Mouse (Mus musculus) heart, postnatal 10 days (tissue): ENCODE results near the gene Shisa6. TPM values are rescaled to one million over a fixed set of nuclear protein-coding genes. Genes with fewer than 3 reads are reported as not detected.

Experiments
- DNase-seq, 2 experiments: peaks; one replicate each; pipeline ENCODE4 v3.0.0; 2021
- intact Hi-C: fragments of 180-260 bp; cut with DNase I; formaldehyde crosslinking; loops from one replicate; pipeline ENCODE4 v1.15.1; 2025
- total RNA-seq, 2 experiments: library from RNA; stranded (reverse); gene quantifications; 2 replicates each; pipeline ENCODE4 v1.2.3; 2021

Shisa6 gene
- total RNA-seq: under 1 TPM; 0.15 to 0.38 TPM

DNA sequence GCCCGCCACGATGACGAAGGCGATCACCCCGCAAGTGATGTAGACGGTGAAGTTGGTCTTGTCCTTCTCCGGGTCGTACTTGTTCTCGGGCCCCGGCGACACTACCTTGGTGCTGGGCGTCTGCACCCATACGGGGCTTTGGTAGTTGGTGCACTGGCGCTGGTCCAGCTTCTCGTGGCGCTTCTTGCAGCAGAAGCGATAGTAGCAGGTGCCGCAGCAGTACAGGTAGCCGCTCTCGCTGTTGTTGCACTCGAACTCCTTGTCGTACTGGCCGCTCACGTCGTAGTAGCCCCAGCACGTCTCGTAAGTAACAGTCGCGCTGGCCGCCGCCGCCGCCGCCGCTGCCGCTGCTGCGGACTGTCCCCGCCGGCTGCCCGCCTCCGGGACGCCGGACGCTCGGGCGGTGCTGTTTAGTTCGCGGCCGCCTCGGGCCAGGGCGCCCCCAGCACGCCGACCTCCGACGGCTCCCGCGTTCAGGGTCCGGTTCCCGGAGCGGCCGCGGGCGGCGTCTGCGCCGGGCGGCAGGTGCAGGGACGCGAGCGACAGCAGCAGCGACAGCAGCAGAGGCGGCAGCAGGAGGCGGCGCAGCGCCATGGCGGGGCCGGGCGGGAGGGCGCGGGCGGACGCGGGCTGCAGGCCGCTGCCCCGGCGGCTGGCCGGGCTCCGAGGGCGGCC, at the start of gene Shisa6:
Gene Shisa6 (minus strand): TSS at position 594 of the 675 bp plus-strand sequence.
- intact Hi-C loops: no loop called here
- DNase-seq: peak; percentile 13 to 18

DNA sequence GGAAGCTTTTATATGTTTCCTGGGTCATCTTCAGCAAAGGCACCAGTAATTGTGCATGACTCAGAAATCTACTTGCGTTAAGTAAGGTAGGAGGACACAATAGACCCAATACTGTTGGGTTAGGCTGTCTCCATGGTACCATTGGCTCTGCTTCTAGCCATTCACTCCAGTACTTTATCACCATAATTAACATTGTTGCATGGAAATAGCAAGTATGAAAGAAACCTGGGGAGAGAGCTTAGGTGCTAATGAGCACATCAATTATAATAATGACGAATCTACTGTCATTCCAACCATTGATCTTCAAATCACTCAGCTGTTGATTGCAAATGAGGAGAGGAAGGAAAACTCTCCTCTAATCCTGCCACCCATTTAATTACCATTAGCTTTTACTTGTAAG, 48.1 kb upstream of the Shisa6 start:
- intact Hi-C loops: no loop called here

DNA sequence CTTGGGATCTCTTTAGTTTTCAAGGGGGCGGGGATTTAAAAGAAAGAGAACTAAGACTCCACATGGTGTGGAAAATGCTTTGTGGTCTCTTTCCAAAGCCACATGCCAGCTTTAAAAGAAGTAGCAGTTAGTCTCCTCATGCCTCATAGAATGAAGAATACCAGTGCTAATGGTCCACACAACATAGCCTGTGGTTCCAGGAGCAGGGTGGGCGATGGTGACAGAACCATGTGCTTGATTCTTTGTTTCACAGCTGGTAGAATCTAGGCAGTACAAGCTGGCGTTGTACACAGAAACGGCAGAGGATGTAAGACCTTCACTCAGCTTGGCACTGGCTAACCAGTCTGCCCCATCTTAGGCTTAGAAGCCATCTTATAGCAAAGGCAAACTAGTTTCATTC, 43.3 kb upstream of the Shisa6 start:
- intact Hi-C loops: no loop called here
- no peak for DNase-seq

More for the DNA sequence above, 48.1 kb upstream of the Shisa6 start:
- no peak for DNase-seq

DNA sequence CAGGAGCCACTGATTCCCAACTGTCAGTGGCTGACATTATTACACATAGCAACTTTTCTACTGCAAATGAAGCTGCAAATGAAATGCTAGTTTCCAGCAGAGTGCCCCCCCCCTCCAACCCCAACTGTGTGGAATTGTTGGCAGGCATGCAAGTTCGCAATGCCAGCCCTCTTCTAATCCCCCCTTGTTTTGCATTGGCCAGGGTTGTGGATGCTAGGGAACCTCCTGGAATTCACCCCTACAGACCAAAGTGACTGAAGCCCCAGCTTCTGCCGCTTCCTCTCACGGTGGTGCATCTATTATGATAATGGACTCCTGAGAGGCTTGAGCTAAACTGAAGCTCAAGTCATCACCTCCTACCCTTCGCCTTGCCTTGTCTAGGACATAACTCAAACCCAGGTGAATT, 42.6 kb upstream of the Shisa6 start:
- DNase-seq: no peak
- intact Hi-C loops: no loop called here

DNA sequence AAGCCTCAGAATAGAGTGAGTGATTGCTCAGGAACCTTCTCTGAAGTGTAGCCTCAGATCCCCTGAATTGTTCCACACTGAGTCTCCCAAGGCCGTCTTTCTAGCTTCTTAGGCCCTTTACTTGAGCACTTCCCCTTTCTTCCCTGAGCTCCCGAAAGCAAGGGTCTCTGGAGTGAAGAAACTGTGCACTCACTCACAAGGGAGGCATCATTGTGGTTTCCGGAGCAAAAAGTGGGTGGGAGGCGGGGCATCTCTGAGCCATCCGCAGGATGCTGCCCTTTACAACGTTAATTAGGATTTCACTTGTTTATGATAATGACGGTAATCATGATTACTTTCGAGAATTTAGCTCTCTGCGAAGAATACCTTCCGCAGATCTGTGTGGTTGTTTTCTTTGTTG, 41.6 kb upstream of the Shisa6 start:
- DNase-seq: no peak
- intact Hi-C loops: no loop called here

DNA sequence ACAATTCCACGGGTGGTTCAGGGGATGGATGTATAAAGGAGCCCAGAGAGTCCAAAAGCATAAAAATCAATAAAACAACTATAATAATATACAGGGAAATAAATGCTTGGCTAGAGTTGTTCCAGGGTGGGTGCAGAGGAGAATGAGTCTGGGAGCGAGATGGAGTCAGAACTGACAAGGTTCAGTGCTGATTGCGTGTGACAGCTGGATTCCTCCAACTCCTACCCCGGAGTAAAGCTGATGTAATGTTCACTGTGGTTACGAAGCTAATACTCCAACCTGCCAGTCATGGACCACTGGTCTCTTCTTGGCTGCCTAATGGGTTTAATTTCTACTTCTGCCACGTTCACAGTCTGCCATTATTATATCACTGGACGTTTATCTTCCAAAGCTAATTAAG, 36.5 kb upstream of the Shisa6 start:
- intact Hi-C loops: no loop called here

DNA sequence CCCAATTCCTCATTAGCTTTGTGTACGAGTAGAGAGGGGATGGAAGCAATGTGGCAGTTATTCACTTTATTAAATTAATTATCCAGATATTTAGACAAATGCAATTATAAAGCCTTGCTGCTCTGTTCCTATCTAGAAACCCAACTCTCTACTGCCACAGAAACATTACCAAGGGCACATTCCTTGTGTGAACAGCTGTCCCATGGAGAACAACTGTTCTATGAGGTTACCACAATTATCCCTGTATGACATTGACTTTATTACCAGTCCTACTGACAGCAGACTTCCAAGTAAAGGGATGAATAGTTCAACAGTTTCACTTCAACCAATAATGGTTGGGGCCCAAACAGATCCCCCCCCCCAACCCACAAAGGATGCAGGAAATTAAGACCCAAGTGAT, 12.1 kb upstream of the Shisa6 start:
- no peak for DNase-seq
- intact Hi-C loops: no loop called here

More for the DNA sequence above, 36.5 kb upstream of the Shisa6 start:
- no peak for DNase-seq

DNA sequence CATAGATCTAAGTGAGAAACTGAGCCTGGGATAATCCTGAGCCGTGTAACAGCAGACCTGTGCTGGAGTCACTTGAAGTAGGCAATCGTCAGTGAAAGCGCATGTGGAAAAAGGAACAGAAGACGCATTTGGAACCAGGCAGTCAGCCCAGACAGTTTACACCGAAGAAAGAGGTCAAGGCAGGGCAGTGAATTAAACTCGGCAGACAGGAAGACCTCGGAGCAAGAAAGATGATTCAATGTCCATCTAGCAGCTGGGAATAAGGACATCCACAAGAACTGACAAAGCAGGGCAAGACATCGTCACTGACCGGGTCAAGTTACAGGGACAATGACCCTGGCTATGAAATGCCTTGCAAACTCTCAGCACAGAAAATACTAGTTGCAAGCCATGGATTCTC, 10.1 kb upstream of the Shisa6 start:
- DNase-seq: no peak
- intact Hi-C loops: no loop called here

DNA sequence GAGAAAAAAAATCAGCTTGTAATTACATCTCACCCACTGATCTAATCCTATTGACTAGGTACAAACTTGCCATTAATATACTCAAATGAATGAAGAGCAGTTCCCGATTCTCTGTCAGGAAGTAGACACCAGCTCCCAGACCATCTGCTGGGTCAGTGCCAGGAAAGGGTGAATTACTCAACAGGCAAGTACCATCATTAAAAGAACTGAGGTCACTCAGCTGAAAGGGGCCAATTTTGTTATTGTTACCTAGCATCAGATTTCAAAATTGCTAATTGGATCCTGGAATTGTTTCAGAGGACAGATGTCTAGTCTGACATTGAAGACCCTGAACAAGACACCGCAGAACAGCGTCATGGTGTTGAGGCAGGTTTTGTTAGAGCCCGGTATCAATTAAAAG, 9.4 kb upstream of the Shisa6 start:
- DNase-seq: no peak
- intact Hi-C loops: no loop called here

DNA sequence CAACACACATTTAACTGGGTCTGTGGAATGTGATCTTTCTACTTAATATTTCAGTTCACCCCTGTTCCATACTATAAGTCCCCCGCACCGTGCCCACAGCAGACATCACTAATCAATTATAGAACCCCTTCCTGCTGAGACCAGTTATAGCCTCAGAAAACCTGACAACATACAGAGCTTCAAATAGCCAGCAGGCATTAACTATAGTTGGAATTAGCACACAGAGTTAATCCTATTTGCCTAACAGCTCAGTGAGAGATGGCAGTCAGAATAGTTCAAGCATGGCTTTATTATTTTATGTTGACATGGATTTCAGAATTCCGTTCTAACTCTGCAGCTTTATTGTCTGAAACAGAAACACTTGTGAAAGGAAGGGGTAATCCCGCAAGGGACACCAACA, 8.5 kb upstream of the Shisa6 start:
- no peak for DNase-seq
- intact Hi-C loops: no loop called here

DNA sequence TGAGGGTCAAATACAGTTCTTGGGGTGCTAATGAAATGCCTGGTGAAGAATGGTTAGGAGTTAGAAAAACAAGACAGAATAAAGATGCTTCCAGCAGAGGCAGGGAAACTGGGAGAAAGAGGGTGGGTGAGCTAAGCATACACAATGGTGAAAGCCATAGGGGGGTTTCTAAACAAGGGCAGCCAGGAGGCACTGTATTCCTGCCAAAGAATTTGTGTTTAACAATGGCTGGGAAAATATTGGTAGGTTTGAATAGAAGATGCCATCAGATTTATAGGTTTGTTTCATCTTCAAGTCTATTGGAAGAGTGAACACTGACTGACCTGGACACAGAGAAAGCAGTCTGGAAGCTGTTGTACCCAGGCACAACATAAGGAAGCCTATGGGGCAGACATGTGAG, 2.4 kb upstream of the Shisa6 start:
- no peak for DNase-seq
- intact Hi-C loops: no loop called here

DNA sequence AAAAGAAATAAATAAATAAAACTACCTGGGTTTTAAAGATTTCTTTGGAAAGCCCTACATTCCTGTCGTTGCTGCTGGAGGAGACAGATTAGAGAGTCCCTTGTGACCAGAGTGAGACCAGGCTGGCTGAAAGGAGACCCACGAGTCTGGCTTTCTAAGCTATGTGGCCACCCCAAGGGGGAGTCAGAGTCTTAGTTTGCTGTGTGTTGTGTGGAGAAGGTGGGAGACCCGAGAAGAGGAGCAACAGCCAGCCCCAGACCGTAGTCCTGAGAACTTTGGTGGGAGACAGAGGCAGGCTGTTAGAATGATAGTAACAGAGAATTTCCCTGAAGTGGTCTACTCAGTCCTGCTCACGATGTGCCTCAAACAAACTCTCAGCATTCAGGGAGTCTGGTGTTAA, 1.6 kb upstream of the Shisa6 start:
- intact Hi-C loops: no loop called here
- DNase-seq: no peak

DNA sequence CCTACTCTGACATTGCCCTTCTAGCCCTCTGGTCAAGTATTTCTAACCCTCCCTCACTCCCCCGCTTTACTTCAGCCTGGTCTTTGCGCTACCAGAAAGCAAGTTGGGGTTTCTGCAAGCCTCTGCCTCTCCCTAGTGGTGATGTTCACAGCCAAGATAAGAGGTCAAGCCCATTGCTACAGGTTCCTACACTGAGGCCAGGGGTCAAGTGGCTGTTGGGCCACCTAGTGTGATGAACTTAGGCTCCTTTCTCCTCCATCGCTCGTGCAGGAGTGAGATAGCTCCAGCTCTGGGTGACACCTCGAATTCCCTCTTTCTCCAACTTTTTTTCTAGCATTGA, 1.2 kb upstream of the Shisa6 start:
- intact Hi-C loops: no loop called here
- no peak for DNase-seq

DNA sequence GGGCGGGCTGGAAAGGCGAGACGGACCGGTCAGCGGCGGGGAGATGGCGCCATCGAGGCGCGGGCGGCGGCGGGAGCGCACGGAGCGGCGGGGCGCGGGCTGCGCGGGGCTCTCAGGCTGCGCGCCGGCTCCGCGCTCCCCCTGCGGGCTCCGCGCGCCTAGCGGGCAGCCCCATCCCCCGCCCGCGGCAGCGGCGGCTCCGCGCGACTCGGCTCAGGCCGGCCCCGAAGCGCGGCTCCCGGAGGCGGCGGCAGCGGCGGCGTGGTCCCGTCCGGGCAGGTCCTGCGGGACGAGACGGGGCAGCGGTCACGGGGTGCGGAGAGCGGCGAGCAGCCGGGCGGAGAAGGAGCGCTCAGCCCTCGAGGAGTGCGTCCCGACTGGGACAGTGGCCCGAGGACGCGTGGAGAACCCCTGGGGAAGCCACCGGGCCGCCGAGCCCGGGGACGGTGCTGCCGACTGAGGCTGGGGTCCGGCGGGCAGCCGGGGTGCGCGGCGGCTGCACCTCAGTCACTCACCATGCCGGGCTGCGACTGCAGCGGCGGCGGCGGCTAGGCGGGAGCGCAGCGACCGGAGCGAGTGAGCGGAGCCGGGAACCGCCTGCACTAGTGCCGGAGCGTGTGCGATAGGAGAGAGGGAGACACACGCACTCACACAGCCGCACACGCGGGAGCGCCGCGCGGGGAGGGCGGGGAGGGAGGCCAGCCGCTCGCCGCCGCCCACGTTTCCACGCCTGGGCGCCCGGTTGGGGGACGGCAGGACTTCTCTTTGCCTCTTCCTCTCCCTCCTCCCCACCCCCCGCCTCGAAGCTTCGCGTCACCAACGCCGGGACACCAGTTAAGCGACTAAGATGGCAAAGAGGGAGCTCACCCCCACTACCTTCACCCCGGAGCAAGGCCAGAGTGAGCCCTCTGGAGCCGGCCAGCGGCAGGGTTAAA, 549 bp upstream of the Shisa6 start:
- DNase-seq: peak; percentile 4 to 15
- intact Hi-C loops: no loop called here

DNA sequence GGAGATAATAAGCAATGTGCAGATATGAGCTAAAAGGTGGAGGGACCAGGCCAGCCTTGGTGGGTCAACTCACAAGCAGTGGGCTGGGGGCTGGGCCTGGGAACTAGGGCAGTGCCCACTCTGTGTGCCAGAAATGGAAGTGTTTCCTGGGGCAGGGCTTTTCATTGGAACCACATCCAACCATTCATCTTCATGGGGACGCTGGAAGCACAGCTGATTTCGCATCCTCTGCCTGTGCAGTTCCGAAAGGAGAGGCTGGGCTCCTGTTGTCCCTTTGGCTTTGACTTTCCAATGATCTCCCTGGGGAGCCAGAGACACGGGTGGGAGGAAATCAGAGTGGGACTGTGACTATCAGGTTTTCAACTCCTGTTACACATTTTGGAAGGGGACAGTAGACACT, 1.5 kb downstream of the Shisa6 start:
- intact Hi-C loops: no loop called here
- no peak for DNase-seq

DNA sequence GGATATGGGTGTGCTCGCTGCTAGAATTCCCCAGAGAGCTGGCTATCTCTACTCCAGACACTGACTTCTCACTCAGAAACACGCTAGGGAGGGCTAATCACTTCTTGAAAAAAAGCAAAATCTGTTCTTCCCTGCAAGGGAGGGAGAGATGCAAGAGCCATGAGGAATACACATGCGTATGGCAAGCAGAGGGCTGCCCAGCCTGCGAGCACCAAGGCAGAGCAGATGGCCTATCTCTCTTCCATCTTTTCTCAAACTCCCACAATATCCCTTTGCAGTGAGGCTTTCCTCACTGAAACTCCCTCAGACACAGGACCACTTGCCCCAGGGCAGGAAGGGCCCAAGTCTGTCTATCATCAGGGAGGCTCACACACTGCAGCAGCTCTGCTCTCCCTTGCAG, 3.4 kb downstream of the Shisa6 start:
- intact Hi-C loops: no loop called here
- DNase-seq: no peak

DNA sequence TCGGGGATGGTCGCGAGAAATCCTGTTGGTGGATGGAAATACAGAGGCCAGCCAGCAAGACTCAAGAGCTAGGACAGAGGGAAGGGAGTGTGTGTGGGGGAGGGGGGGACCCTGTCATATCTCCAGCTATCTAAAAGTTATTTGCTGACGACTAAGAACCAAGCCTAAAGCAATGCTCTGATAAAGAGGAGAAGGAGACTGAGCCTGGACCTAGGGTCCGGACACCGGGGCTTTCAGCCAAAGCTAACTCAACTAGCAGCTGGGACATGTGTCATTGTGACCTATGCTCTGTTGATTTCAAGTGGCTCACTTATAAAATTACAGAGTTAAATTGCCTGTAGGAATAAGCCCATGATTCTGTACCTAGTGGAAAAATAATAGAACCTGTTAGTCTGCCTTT, 6.4 kb downstream of the Shisa6 start:
- intact Hi-C loops: no loop called here
- no peak for DNase-seq

DNA sequence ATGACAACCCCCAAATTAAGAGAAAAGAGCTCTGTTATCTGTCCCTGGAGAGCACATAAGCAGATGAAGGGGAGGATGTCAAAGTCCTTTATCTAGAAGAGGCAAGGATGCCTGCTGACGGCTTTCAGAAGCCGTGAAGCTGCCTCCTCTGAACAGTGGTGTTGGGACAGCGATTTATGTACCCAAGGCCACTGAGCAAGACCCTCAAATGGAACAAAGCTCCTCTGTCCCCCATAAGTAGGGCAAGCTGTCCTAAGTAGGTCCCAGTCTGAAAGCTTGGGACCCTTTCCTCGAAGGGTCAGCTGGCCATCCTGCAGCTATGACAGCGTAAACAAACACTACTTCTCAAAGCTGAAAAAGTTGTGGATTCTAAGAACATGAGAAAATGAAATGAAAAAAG, 11.4 kb downstream of the Shisa6 start:
- no peak for DNase-seq
- intact Hi-C loops: no loop called here

DNA sequence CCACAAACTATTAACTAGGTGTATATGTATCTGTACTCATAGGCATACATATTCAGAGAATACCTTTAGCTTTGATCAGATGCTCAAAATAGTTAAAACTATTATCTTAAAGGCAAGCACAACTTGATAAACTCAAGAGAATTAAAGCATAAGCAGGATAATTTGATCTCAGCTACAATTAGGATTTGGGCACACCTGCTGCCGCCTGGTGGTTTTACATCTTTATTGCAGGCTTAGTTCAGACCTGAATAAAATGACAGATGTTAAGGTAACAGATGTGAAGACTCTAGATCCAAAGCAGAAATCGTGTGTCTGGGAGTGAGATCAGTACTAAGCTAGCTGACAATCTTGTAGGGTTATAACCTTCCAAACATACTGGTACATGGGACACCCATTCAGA, 24.8 kb downstream of the Shisa6 start:
- no peak for DNase-seq
- intact Hi-C loops: no loop called here

DNA sequence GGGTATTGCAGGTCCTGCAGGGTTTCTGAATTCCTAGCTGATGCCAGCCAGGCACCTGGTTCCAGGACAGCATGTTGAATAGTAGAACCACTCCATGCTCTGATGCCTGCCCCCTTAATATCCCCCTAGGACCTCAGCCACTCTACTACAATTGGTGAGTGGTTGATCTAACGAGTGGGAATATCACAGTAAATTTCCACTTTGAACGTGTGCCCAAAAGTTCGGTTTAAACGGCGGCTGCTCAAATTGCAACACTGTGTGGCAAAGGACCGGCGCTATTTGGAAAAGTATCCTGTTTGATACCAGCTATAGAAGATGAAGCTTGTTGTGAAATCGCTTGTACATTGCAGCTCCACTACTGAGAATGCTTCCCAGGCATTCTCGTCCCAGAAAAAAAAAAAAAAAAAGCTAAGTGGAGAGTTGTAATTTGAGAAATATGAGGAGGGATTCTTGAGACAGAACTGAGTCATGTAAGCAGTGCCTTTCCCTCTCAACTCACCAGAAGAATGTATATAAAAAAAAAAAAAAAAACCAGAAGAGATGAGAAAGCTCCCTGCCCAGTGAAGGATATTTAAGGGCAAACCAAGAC, 26.8 kb downstream of the Shisa6 start:
- intact Hi-C loops: loop anchor here (10.0 kb wide), 1 partner anchor 374 kb away; no protein-coding TSS in a partner anchor

DNA sequence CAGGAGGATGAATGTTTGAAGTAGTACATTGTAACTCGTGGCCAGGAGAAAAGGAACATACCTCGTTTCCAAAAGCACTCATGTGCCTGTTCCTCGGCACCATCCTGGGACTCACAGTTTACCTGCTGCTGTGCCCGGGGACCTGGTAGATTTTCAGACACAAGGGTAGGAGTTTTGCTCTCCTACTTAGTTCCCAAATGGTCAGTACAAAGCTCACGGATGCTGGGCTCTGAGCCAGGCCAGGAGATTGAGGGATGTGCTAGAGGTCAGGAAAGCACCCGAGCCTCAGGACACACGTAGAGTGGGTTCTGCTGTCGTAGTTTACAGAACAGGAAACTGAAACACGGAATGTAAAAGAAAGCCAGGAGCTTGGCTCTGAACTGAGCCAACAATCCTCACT, 29.5 kb downstream of the Shisa6 start:
- DNase-seq: no peak
- intact Hi-C loops: loop anchor here (10.0 kb wide), 1 partner anchor 371 kb away; no protein-coding TSS in a partner anchor

More for the DNA sequence above, 26.8 kb downstream of the Shisa6 start:
- no peak for DNase-seq

DNA sequence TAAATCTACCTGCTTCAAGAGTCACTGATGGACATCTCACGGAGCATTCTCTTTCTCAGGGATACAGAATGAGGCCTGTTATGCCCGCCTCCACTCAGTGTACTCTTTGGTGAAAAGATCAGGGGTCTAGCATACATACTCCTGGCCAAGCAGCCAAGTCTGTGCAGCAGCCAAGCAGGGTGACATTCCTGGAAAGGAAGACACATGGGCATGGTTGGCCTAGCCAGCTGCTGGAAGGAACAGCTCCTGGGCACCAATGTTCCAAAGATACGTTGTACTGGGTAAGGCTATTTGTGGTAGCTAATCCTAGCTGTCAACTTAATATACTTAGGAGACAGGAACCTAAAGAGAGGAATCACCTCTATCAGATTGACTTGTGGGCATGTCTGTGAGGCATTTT, 31.4 kb downstream of the Shisa6 start:
- no peak for DNase-seq

More for the DNA sequence above, 31.4 kb downstream of the Shisa6 start:
- intact Hi-C loops: loop anchor here (10.0 kb wide), 1 partner anchor 370 kb away; no protein-coding TSS in a partner anchor
